Mouse (Mus musculus): ENCODE measurements around the gene Isy1. TPM values are rescaled to one million over a fixed set of nuclear protein-coding genes. Genes with fewer than 3 reads are reported as not detected.
"Not testable (repeated sequence)": the region's sequence is repeated elsewhere in the genome, so short reads cannot be mapped to it uniquely, and the experiment has no call there.

The Isy1 gene
- polyA plus RNA-seq, 1 experiment from 2014 or later, result 84.8 TPM

DNA sequence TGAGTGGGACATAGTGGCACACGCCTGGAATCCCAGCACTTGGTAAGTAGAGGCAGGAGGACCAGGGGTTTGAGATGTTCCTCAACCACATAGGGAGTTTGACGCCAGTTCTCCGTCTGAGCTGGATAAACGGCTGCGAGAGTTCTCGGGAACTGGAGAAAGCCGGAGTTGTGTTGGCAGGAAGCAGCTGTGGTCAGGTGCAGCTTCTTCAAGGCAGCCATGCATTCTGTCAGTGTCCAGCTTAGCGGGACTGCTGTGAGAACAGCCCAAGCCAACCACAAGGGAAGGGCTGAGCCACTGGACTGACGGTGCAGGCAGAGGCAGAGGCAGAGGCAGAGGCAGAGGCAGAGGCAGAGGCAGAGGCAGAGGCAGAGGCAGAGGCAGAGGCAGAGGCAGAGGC is 63.7 kb downstream of the Isy1 start:
- Histone ChIP-seq H3K27me3 (replicated peaks; ENCODE audit: control insufficient read depth, insufficient read depth, low read length) (no peaks in the 10 kb centered on the region), H3K4me1 (replicated peaks; ENCODE audit: control insufficient read depth, insufficient read depth, low read length) (peaks cover 25% of the 10 kb centered on the region), H3K36me3 (ENCODE audit: control insufficient read depth, insufficient read depth, low read length) (no peaks in the 10 kb centered on the region), H3K27ac (ENCODE audit: low read depth, low read length) (no peak overlapping the region), H3K4me2 (no peak overlapping the region), H3K9ac (ENCODE audit: low read depth, low read length) (no peak overlapping the region), H3K9me3 (ENCODE audit: control insufficient read depth, low read length) (no peaks in the 10 kb centered on the region), H3K4me3 (ENCODE audit: low read depth, low read length) (no peak overlapping the region)
- ATAC-seq (replicated peaks; ENCODE audit: low FRiP score) (no peak), DNase-seq (ENCODE audit: low spot score) (no peak)
- 61% methylated on average over 9 of the region's 9 CpGs for WGBS

DNA sequence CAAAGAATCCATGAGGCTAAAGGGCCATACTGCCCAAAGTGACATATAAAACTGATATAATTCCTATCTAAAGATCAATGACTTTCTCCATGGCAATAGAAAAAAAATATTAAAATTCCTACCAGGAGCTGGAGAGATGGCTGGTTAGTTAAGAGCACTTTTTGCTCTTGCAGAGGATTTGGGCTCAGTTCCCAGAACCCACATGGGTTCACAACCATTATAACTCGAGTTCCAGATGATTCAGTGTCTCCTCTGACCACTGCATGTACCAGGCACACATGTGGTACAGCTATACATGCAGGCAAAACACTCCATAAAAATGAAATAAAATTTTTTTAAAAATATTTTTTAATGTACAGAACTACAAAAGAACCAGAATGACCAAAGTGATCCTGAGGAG is 64.1 kb downstream of the Isy1 start:
- ATAC-seq (replicated peaks; ENCODE audit: low FRiP score) (no peak), DNase-seq (ENCODE audit: low spot score) (no peak)
- Histone ChIP-seq H3K27ac (ENCODE audit: low read depth, low read length) (no peak overlapping the region), H3K4me3 (ENCODE audit: low read depth, low read length) (no peak overlapping the region), H3K36me3 (ENCODE audit: control insufficient read depth, insufficient read depth, low read length) (no peaks in the 10 kb centered on the region), H3K27me3 (replicated peaks; ENCODE audit: control insufficient read depth, insufficient read depth, low read length) (no peaks in the 10 kb centered on the region), H3K9me3 (ENCODE audit: control insufficient read depth, low read length) (no peaks in the 10 kb centered on the region), H3K4me1 (replicated peaks; ENCODE audit: control insufficient read depth, insufficient read depth, low read length) (peaks cover 25% of the 10 kb centered on the region), H3K4me2 (no peak overlapping the region), H3K9ac (ENCODE audit: low read depth, low read length) (no peak overlapping the region)
- 56% methylated on average over 1 of the region's 1 CpGs for WGBS

- ATAC-seq (replicated peaks; ENCODE audit: low FRiP score) (0 out of 2 replicates have a peak, but pooled peaks have one; percentile 45), DNase-seq (ENCODE audit: low spot score) (peak; percentile 28)
- WGBS, result 54% methylated on average over 8 of the region's 8 CpGs
- Histone ChIP-seq H3K27ac (ENCODE audit: low read depth, low read length) (no peak overlapping the region), H3K4me2 (no peak overlapping the region), H3K4me1 (replicated peaks; ENCODE audit: control insufficient read depth, insufficient read depth, low read length) (no peaks in the 10 kb centered on the region), H3K9ac (ENCODE audit: low read depth, low read length) (no peak overlapping the region), H3K36me3 (ENCODE audit: control insufficient read depth, insufficient read depth, low read length) (no peaks in the 10 kb centered on the region), H3K4me3 (ENCODE audit: low read depth, low read length) (no peak overlapping the region), H3K27me3 (replicated peaks; ENCODE audit: control insufficient read depth, insufficient read depth, low read length) (no peaks in the 10 kb centered on the region), H3K9me3 (ENCODE audit: control insufficient read depth, low read length) (no peaks in the 10 kb centered on the region)
Observed at GRCm38 (mm10) chr6:87770626-87771025, 68.0 kb downstream of the Isy1 start.

GRCm38 (mm10) chr6:87764296-87764695 is 74.3 kb downstream of the Isy1 start:
- H3K4me3 ChIP-seq (ENCODE audit: low read depth, low read length); H3K27me3 ChIP-seq (replicated peaks; ENCODE audit: control insufficient read depth, insufficient read depth, low read length); ATAC-seq (replicated peaks; ENCODE audit: low FRiP score); H3K36me3 ChIP-seq (ENCODE audit: control insufficient read depth, insufficient read depth, low read length); H3K9me3 ChIP-seq (ENCODE audit: control insufficient read depth, low read length); H3K9ac ChIP-seq (ENCODE audit: low read depth, low read length); H3K4me2 ChIP-seq; H3K27ac ChIP-seq (ENCODE audit: low read depth, low read length): not testable (repeated sequence)
- DNase-seq (ENCODE audit: low spot score), result peak; percentile 29
- WGBS, result 92% methylated on average over 2 of the region's 2 CpGs
- peaks cover 11% of the 10 kb centered on the region for H3K4me1 ChIP-seq (replicated peaks; ENCODE audit: control insufficient read depth, insufficient read depth, low read length)

Other genes with a start within 250 kb of the Isy1 start
- 1.8 and 3.2 TPM in 2 replicates for gene Prokr1, start 248.1 kb downstream of the Isy1 start, polyA plus RNA-seq (2014; fragmentation: Nextera tagmentation; extraction: Ambion mirVana)
- 22.5 and 25.2 TPM in 2 replicates for gene Aplf, start 166.6 kb downstream of the Isy1 start, polyA plus RNA-seq (2014; fragmentation: Nextera tagmentation; extraction: Ambion mirVana)
- gene Efcc1, start 107.9 kb downstream of the Isy1 start, polyA plus RNA-seq (2014; fragmentation: Nextera tagmentation; extraction: Ambion mirVana), result 0.45 and 0.57 TPM in 2 replicates
- 37.2 and 37.3 TPM in 2 replicates for gene Gp9, start 60.7 kb downstream of the Isy1 start, polyA plus RNA-seq (2014; fragmentation: Nextera tagmentation; extraction: Ambion mirVana)
- gene Rab43, start 26.6 kb downstream of the Isy1 start, polyA plus RNA-seq (2014; fragmentation: Nextera tagmentation; extraction: Ambion mirVana), result 20.4 and 21.4 TPM in 2 replicates
- gene Gm45140, start 3.0 kb downstream of the Isy1 start, polyA plus RNA-seq (2014; fragmentation: Nextera tagmentation; extraction: Ambion mirVana), result 5.6 and 7.8 TPM in 2 replicates
- 1,371 and 1,468 TPM in 2 replicates for gene Cnbp, start 12.3 kb upstream of the Isy1 start, polyA plus RNA-seq (2014; fragmentation: Nextera tagmentation; extraction: Ambion mirVana)
- gene Copg1, start 49.0 kb upstream of the Isy1 start, polyA plus RNA-seq (2014; fragmentation: Nextera tagmentation; extraction: Ambion mirVana), result 116 and 130 TPM in 2 replicates
- gene Hmces, start 75.1 kb upstream of the Isy1 start, polyA plus RNA-seq (2014; fragmentation: Nextera tagmentation; extraction: Ambion mirVana), result 41.7 and 42.7 TPM in 2 replicates
- 16.8 and 21.2 TPM in 2 replicates for gene H1fx, start 142.8 kb upstream of the Isy1 start, polyA plus RNA-seq (2014; fragmentation: Nextera tagmentation; extraction: Ambion mirVana)
- gene Rab7, start 206.5 kb upstream of the Isy1 start, polyA plus RNA-seq (2014; fragmentation: Nextera tagmentation; extraction: Ambion mirVana), result 221 and 230 TPM in 2 replicates
- gene Rpn1, start 245.7 kb upstream of the Isy1 start, polyA plus RNA-seq (2014; fragmentation: Nextera tagmentation; extraction: Ambion mirVana), result 384 and 414 TPM in 2 replicates

Data from liver, embryonic 11.5 days (tissue).